ENCODE assay signal across 23 mouse cellular contexts in genomic region chr4:124593210-124593609, GRCm38 (mm10). TPM values are rescaled to one million over a fixed set of nuclear protein-coding genes. Genes with fewer than 3 reads are reported as not detected.
A peak's percentile ranks its signal among the peaks of the same experiment; 100 is the strongest.
DNase-seq lines count a peak whose midpoint lies in the region; ATAC-seq and TF ChIP-seq lines count a peak whose summit lies in the region.
"Had no signal": no experiment of that assay in that cellular context is flagged by ENCODE, and none has a peak within 500 bp of the region (broad histone marks: within the 10 kb centered on the region; RNA-seq: fewer than 3 reads in every experiment).

No protein-coding gene starts in this region.

- no peak overlapping the region for H3K9ac ChIP-seq in hindbrain, embryonic 16.5 days (ENCODE audit: low read depth, low read length)
- H3K9ac ChIP-seq in midbrain, postnatal 0 days (replicated peaks; ENCODE audit: low read length, poor library complexity, severe bottlenecking), result no peak overlapping the region
- H3K9ac ChIP-seq in midbrain, embryonic 11.5 days (ENCODE audit: low read length), result no peak overlapping the region
- H3K9ac ChIP-seq in forebrain, embryonic 13.5 days, result peak overlapping the region; percentile 26; the same call in 1 of the 2 replicates
- no peak overlapping the region for H3K9ac ChIP-seq in forebrain, embryonic 16.5 days (replicated peaks; ENCODE audit: low read depth, low read length)
- no peak overlapping the region for H3K9ac ChIP-seq in liver, embryonic 12.5 days
- H3K9ac ChIP-seq: embryonic facial prominence, embryonic 12.5 days; heart, embryonic 13.5 days had no signal

- no peak overlapping the region for H3K4me2 ChIP-seq in hindbrain, embryonic 16.5 days (ENCODE audit: low read length)
- H3K4me2 ChIP-seq in midbrain, postnatal 0 days (ENCODE audit: low read depth, low read length, poor library complexity, severe bottlenecking), result no peak overlapping the region
- no peak overlapping the region for H3K4me2 ChIP-seq in midbrain, embryonic 11.5 days
- peak overlapping the region; percentile 14; the same call in 1 of the 2 replicates for H3K4me2 ChIP-seq in forebrain, embryonic 13.5 days
- peak overlapping the region; percentile 7; the same call in 1 of the 2 replicates for H3K4me2 ChIP-seq in forebrain, embryonic 16.5 days (ENCODE audit: low read length)
- no peak overlapping the region for H3K4me2 ChIP-seq in liver, embryonic 12.5 days
- H3K4me2 ChIP-seq: embryonic facial prominence, embryonic 12.5 days; heart, embryonic 13.5 days had no signal

- H3K27ac ChIP-seq in hindbrain, embryonic 16.5 days (ENCODE audit: low read depth, low read length), result no peak overlapping the region
- no peak overlapping the region for H3K27ac ChIP-seq in hindbrain, embryonic 10.5 days
- no peak overlapping the region for H3K27ac ChIP-seq in midbrain, postnatal 0 days (ENCODE audit: low read depth, low read length)
- H3K27ac ChIP-seq in midbrain, embryonic 11.5 days (ENCODE audit: low read depth, low read length), result no peak overlapping the region
- peak overlapping the region; percentile 79 for H3K27ac ChIP-seq in forebrain, embryonic 13.5 days
- peak overlapping the region; percentile 93 for H3K27ac ChIP-seq in forebrain, embryonic 16.5 days (ENCODE audit: low read length)
- no peak overlapping the region for H3K27ac ChIP-seq in liver, embryonic 12.5 days
- H3K27ac ChIP-seq: embryonic facial prominence, embryonic 12.5 days; heart, embryonic 13.5 days had no signal

- peak; percentile 38; the same call in 1 of the 2 replicates for ATAC-seq in hindbrain, embryonic 16.5 days
- no peak for ATAC-seq in midbrain, postnatal 0 days (ENCODE audit: low FRiP score)
- ATAC-seq in midbrain, embryonic 11.5 days (ENCODE audit: low FRiP score), result no peak
- peak; percentile 76 for ATAC-seq in forebrain, embryonic 13.5 days
- ATAC-seq in forebrain, embryonic 16.5 days, result peak; percentile 68
- no peak for ATAC-seq in liver, embryonic 12.5 days
- ATAC-seq: inflammation-experienced regulatory T-cells, adult 6 months; intestine, postnatal 0 days had no signal

- TF ChIP-seq CTCF in midbrain, postnatal 0 days (IDR thresholded peaks at IDR 0.05), result no peak

- no peaks in the 10 kb centered on the region for H3K27me3 ChIP-seq in hindbrain, embryonic 16.5 days (replicated peaks; ENCODE audit: control insufficient read depth, insufficient read depth, low read length)
- peaks cover 45% of the 10 kb centered on the region for H3K27me3 ChIP-seq in hindbrain, embryonic 10.5 days (ENCODE audit: insufficient read depth, poor library complexity, severe bottlenecking)
- no peaks in the 10 kb centered on the region for H3K27me3 ChIP-seq in midbrain, postnatal 0 days (ENCODE audit: insufficient read depth, low read length)
- no peaks in the 10 kb centered on the region for H3K27me3 ChIP-seq in midbrain, embryonic 11.5 days (ENCODE audit: control insufficient read depth, insufficient read depth, low read length)
- no peaks in the 10 kb centered on the region for H3K27me3 ChIP-seq in forebrain, embryonic 13.5 days
- no peaks in the 10 kb centered on the region for H3K27me3 ChIP-seq in forebrain, embryonic 16.5 days (replicated peaks; ENCODE audit: control insufficient read depth, insufficient read depth, low read length)
- H3K27me3 ChIP-seq in liver, embryonic 12.5 days (replicated peaks), result peaks cover 79% of the 10 kb centered on the region

- H3K9me3 ChIP-seq in hindbrain, embryonic 16.5 days (ENCODE audit: control insufficient read depth, low read length), result no peaks in the 10 kb centered on the region
- no peaks in the 10 kb centered on the region for H3K9me3 ChIP-seq in hindbrain, embryonic 10.5 days
- H3K9me3 ChIP-seq in midbrain, postnatal 0 days (ENCODE audit: low read length), result no peaks in the 10 kb centered on the region
- no peaks in the 10 kb centered on the region for H3K9me3 ChIP-seq in midbrain, embryonic 11.5 days (ENCODE audit: control insufficient read depth, low read length)
- H3K9me3 ChIP-seq in forebrain, embryonic 13.5 days (replicated peaks), result no peaks in the 10 kb centered on the region
- H3K9me3 ChIP-seq in forebrain, embryonic 16.5 days (ENCODE audit: control insufficient read depth, low read length), result no peaks in the 10 kb centered on the region
- no peaks in the 10 kb centered on the region for H3K9me3 ChIP-seq in liver, embryonic 12.5 days (replicated peaks)
- H3K9me3 ChIP-seq: embryonic facial prominence, embryonic 12.5 days; heart, embryonic 13.5 days had no signal

- H3K4me1 ChIP-seq in hindbrain, embryonic 16.5 days (ENCODE audit: control insufficient read depth, insufficient read depth, low read depth, low read length), result peaks cover 3% of the 10 kb centered on the region; the same call in 1 of the 2 replicates
- H3K4me1 ChIP-seq in hindbrain, embryonic 10.5 days (replicated peaks), result peaks cover 23% of the 10 kb centered on the region
- H3K4me1 ChIP-seq in midbrain, postnatal 0 days (ENCODE audit: insufficient read depth, low read length), result no peaks in the 10 kb centered on the region
- peaks cover 5% of the 10 kb centered on the region; the same call in 1 of the 2 replicates for H3K4me1 ChIP-seq in midbrain, embryonic 11.5 days (ENCODE audit: control insufficient read depth, insufficient read depth, low read length)
- H3K4me1 ChIP-seq in forebrain, embryonic 13.5 days, result peaks cover 43% of the 10 kb centered on the region
- H3K4me1 ChIP-seq in forebrain, embryonic 16.5 days (replicated peaks; ENCODE audit: control insufficient read depth, insufficient read depth, low read length), result peaks cover 38% of the 10 kb centered on the region
- peaks cover 8% of the 10 kb centered on the region; the same call in 1 of the 2 replicates for H3K4me1 ChIP-seq in liver, embryonic 12.5 days

- H3K4me3 ChIP-seq in hindbrain, embryonic 16.5 days (ENCODE audit: low read length), result no peak overlapping the region
- H3K4me3 ChIP-seq in hindbrain, embryonic 10.5 days, result no peak overlapping the region
- no peak overlapping the region for H3K4me3 ChIP-seq in midbrain, postnatal 0 days (ENCODE audit: low read depth, low read length)
- H3K4me3 ChIP-seq in midbrain, embryonic 11.5 days (ENCODE audit: low read depth, low read length), result no peak overlapping the region
- H3K4me3 ChIP-seq in forebrain, embryonic 13.5 days, result no peak overlapping the region
- no peak overlapping the region for H3K4me3 ChIP-seq in forebrain, embryonic 16.5 days (replicated peaks; ENCODE audit: low read length)
- H3K4me3 ChIP-seq in liver, embryonic 12.5 days, result no peak overlapping the region
- H3K4me3 ChIP-seq: embryonic facial prominence, embryonic 12.5 days; heart, embryonic 13.5 days had no signal

- DNase-seq in hindbrain, embryonic 10.5 days (ENCODE audit: low spot score), result no peak
- peak; percentile 32 for DNase-seq in midbrain, postnatal 0 days (ENCODE audit: low spot score)
- no peak for DNase-seq in midbrain, embryonic 11.5 days (ENCODE audit: low spot score, missing footprints)
- DNase-seq in layer of hippocampus, postnatal 36 days, result no peak
- DNase-seq: adrenal gland, adult 8-10 months; adrenal gland, postnatal 36 days; cerebellum, adult 11 months; cerebellum, adult 8-10 months; gastrocnemius, postnatal 36 days; heart, adult 11 months; heart, postnatal 4 days had no signal

- no peaks in the 10 kb centered on the region for H3K36me3 ChIP-seq in hindbrain, embryonic 16.5 days (ENCODE audit: control insufficient read depth, insufficient read depth, low read length)
- no peaks in the 10 kb centered on the region for H3K36me3 ChIP-seq in hindbrain, embryonic 10.5 days
- H3K36me3 ChIP-seq in midbrain, postnatal 0 days (ENCODE audit: insufficient read depth, low read length), result no peaks in the 10 kb centered on the region
- no peaks in the 10 kb centered on the region for H3K36me3 ChIP-seq in midbrain, embryonic 11.5 days (ENCODE audit: control insufficient read depth, insufficient read depth, low read length)
- H3K36me3 ChIP-seq in forebrain, embryonic 13.5 days (ENCODE audit: poor library complexity, severe bottlenecking), result no peaks in the 10 kb centered on the region
- no peaks in the 10 kb centered on the region for H3K36me3 ChIP-seq in forebrain, embryonic 16.5 days (ENCODE audit: control insufficient read depth, insufficient read depth)
- no peaks in the 10 kb centered on the region for H3K36me3 ChIP-seq in liver, embryonic 12.5 days
- H3K36me3 ChIP-seq: embryonic facial prominence, embryonic 12.5 days; heart, embryonic 13.5 days had no signal

RNA-seq across cellular contexts. Expression of gene 3100002H09Rik, which starts 17.4 kb away (rescaled TPM):
- 0.36 and 0.49 TPM in 2 replicates for polyA plus RNA-seq in hindbrain, embryonic 16.5 days (2015; fragmentation: Nextera tagmentation; extraction: Ambion mirVana)
- 0.25 TPM in 1 of 2 replicates, not detected in the other for polyA plus RNA-seq in hindbrain, embryonic 10.5 days (2016; fragmentation: Nextera tagmentation; extraction: Ambion mirVana)
- total RNA-seq in midbrain, postnatal 0 days (2014; rRNA removed), result not detected in 2 replicates
- polyA plus RNA-seq in midbrain, postnatal 0 days (2015; fragmentation: Nextera tagmentation; extraction: Ambion mirVana), result 0.19 TPM in 1 of 2 replicates, not detected in the other
- polyA plus RNA-seq in midbrain, embryonic 11.5 days (2014; fragmentation: Nextera tagmentation; extraction: Ambion mirVana), result 0.16 TPM in 1 of 2 replicates, not detected in the other
- polyA plus RNA-seq in forebrain, embryonic 13.5 days (2015; fragmentation: Nextera tagmentation; extraction: Ambion mirVana), result 0.84 and 1.0 TPM in 2 replicates
- 1.1 and 1.7 TPM in 2 replicates for polyA plus RNA-seq in forebrain, embryonic 16.5 days (2015; fragmentation: Nextera tagmentation; extraction: Ambion mirVana)
- polyA plus RNA-seq in liver, embryonic 12.5 days (2016; fragmentation: Nextera tagmentation; extraction: Ambion mirVana), result not detected in 2 replicates
- total RNA-seq in layer of hippocampus, postnatal 36 days (2021), result 1 to 10 TPM; 1.1 to 1.4 TPM
- total RNA-seq: adrenal gland, adult 8-10 months; adrenal gland, postnatal 36 days; common myeloid progenitor, adult 5-6 weeks; ES-E14; gastrocnemius, adult 8-10 months; gastrocnemius, postnatal 36 days; heart, postnatal 4 days had no signal
- polyA plus RNA-seq: embryonic facial prominence, embryonic 12.5 days; heart, postnatal 0 days; inflammation-experienced regulatory T-cells, adult 6 months; intestine, postnatal 0 days had no signal

Comparison
In these comparisons a context has a peak if more than half of its experiments do, and no peak if none do; other contexts are left out.
1. ATAC-seq: peak in hindbrain, embryonic 16.5 days (single experiment), forebrain, embryonic 13.5 days (single experiment) and forebrain, embryonic 16.5 days (single experiment); none in midbrain, postnatal 0 days (single experiment), midbrain, embryonic 11.5 days (single experiment) and liver, embryonic 12.5 days (single experiment).
2. H3K27ac ChIP-seq: peak in forebrain, embryonic 13.5 days (single experiment) and forebrain, embryonic 16.5 days (single experiment); none in hindbrain, embryonic 16.5 days (single experiment), hindbrain, embryonic 10.5 days (single experiment), midbrain, postnatal 0 days (single experiment), midbrain, embryonic 11.5 days (single experiment) and liver, embryonic 12.5 days (single experiment).
3. H3K4me2 ChIP-seq: peak in forebrain, embryonic 13.5 days (single experiment) and forebrain, embryonic 16.5 days (single experiment); none in hindbrain, embryonic 16.5 days (single experiment), midbrain, postnatal 0 days (single experiment), midbrain, embryonic 11.5 days (single experiment) and liver, embryonic 12.5 days (single experiment).